Mouse (Mus musculus) urinary bladder, postnatal 25 days (tissue): ENCODE measurements around the gene Shroom3.

Experiments used
- DNase-seq: peaks from one replicate; pipeline ENCODE4 v3.0.0; 2022; ENCODE audit warnings: low spot score

The Shroom3 gene

GRCm38 (mm10) chr5:92934269-92934939, 251.2 kb downstream of the Shroom3 start:
- no peak for DNase-seq

- DNase-seq, result no peak
These were observed 252.6 kb downstream of the Shroom3 start for GRCm38 (mm10) chr5:92935883-92936282.

- DNase-seq, result no peak
These were observed 254.5 kb downstream of the Shroom3 start for GRCm38 (mm10) chr5:92937701-92938100.

- DNase-seq, result no peak
These were observed 256.2 kb downstream of the Shroom3 start for GRCm38 (mm10) chr5:92939246-92939995.

- no peak for DNase-seq
These were observed 258.9 kb downstream of the Shroom3 start for GRCm38 (mm10) chr5:92942166-92942565.

- DNase-seq, result no peak
These were observed 259.3 kb downstream of the Shroom3 start for GRCm38 (mm10) chr5:92942577-92942976.

- no peak for DNase-seq
These were observed 261.6 kb downstream of the Shroom3 start for GRCm38 (mm10) chr5:92944867-92945266.

- DNase-seq, result no peak
These were observed 265.9 kb downstream of the Shroom3 start for GRCm38 (mm10) chr5:92948972-92949745.

GRCm38 (mm10) chr5:92950583-92950982, 267.3 kb downstream of the Shroom3 start:
- no peak for DNase-seq

GRCm38 (mm10) chr5:92951079-92951478, 267.8 kb downstream of the Shroom3 start:
- no peak for DNase-seq

GRCm38 (mm10) chr5:92953865-92954264, 270.6 kb downstream of the Shroom3 start:
- DNase-seq, result no peak

GRCm38 (mm10) chr5:92954323-92954722, 271.1 kb downstream of the Shroom3 start:
- peak; percentile 64 for DNase-seq

- no peak for DNase-seq
These were observed 271.7 kb downstream of the Shroom3 start for GRCm38 (mm10) chr5:92954827-92955475.

GRCm38 (mm10) chr5:92959287-92959686, 276.1 kb downstream of the Shroom3 start:
- no peak for DNase-seq

GRCm38 (mm10) chr5:92959708-92960107, 276.5 kb downstream of the Shroom3 start:
- DNase-seq, result no peak

- no peak for DNase-seq
These were observed 278.1 kb downstream of the Shroom3 start for GRCm38 (mm10) chr5:92961353-92961752.

GRCm38 (mm10) chr5:92961770-92962231, 278.6 kb downstream of the Shroom3 start:
- no peak for DNase-seq

- no peak for DNase-seq
These were observed 281.5 kb downstream of the Shroom3 start for GRCm38 (mm10) chr5:92964691-92965090.

- DNase-seq, result no peak
These were observed 283.9 kb downstream of the Shroom3 start for GRCm38 (mm10) chr5:92967143-92967542.

- no peak for DNase-seq
These were observed 284.7 kb downstream of the Shroom3 start for GRCm38 (mm10) chr5:92967906-92968305.

GRCm38 (mm10) chr5:92969443-92969842, 286.2 kb downstream of the Shroom3 start:
- DNase-seq, result no peak

GRCm38 (mm10) chr5:92969926-92970325, 286.7 kb downstream of the Shroom3 start:
- no peak for DNase-seq
